ENCODE assay signal across 8 mouse cellular contexts in the genomic region with DNA sequence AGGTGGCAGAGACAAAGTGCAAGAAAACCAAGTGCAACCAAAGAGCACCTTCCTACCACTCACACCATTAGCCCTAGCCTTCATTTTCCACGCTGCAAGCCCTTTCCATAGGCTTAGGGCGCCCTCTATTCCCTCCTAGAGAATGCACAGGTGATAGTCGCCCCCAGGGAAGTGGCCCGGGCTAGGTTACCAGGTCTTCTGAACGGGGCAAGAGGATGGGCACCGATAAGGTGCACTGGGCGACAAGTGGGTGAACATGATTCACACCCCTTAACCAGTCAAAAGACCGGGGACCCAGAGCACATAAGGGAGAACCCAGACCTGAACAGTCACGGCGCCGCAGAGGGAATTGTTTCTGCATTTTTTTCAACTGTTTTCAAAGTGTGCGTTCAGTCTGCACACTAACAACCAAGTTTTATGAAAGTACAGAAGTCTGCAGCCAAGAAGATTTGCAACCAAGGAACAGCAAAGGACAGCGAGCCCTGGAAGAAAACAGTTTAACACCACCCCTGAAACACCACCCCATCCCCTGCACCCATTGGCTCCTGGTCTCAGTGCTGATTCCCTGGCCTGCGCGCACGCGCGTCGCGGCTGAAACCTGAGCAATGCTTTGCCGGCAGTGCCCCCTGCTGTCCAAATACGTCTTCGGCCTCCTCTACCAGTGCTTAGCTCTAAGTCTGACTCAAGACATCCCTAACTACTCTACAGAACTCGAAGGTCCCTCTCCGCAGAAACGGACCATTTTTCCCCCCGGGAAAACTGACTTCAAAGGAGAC. TPM values are rescaled to one million over a fixed set of nuclear protein-coding genes. Genes with fewer than 3 reads are reported as not detected.
A peak's percentile ranks its signal among the peaks of the same experiment; 100 is the strongest.
DNase-seq lines count a peak whose midpoint lies in the region; ATAC-seq and TF ChIP-seq lines count a peak whose summit lies in the region.

No protein-coding gene starts in this region.

- peak overlapping the region; percentile 69 for H3K9ac ChIP-seq in heart, embryonic 11.5 days (ENCODE audit: low read depth, low read length)
- peak overlapping the region; percentile 64 for H3K9ac ChIP-seq in kidney, embryonic 16.5 days (replicated peaks; ENCODE audit: low read length)
- peak overlapping the region; percentile 48 for H3K9ac ChIP-seq in liver, adult 2 months (ENCODE audit: low read depth, low read length)

- H3K27me3 ChIP-seq in heart, embryonic 11.5 days (ENCODE audit: control insufficient read depth, insufficient read depth, low read length): no peaks in the 10 kb centered on the region
- no peaks in the 10 kb centered on the region for H3K27me3 ChIP-seq in kidney, embryonic 16.5 days (ENCODE audit: insufficient read depth, low read length)
- H3K27me3 ChIP-seq in liver, adult 2 months (ENCODE audit: control insufficient read depth, insufficient read depth, low read length): no peaks in the 10 kb centered on the region
- peaks cover 14% of the 10 kb centered on the region for H3K27me3 ChIP-seq in myocyte (ENCODE audit: control insufficient read depth, insufficient read depth, insufficient read length)
- no peaks in the 10 kb centered on the region for H3K27me3 ChIP-seq in splenic B cell, adult 2 months (ENCODE audit: control insufficient read depth, insufficient read depth, low read length, poor library complexity, severe bottlenecking)

- peak; percentile 90 for ATAC-seq in heart, embryonic 11.5 days (replicated peaks; ENCODE audit: insufficient number of reproducible peaks, low FRiP score, low TSS enrichment)
- ATAC-seq in kidney, embryonic 16.5 days (ENCODE audit: low FRiP score, low TSS enrichment): peak; percentile 97

- no peaks in the 10 kb centered on the region for H3K36me3 ChIP-seq in heart, embryonic 11.5 days (ENCODE audit: control insufficient read depth, insufficient read depth, low read length)
- H3K36me3 ChIP-seq in kidney, embryonic 16.5 days (ENCODE audit: insufficient read depth, low read length): no peaks in the 10 kb centered on the region
- no peaks in the 10 kb centered on the region for H3K36me3 ChIP-seq in liver, adult 2 months (ENCODE audit: control insufficient read depth, insufficient read depth, low read length)
- H3K36me3 ChIP-seq in myocyte (ENCODE audit: control insufficient read depth, insufficient read depth): no peaks in the 10 kb centered on the region
- no peaks in the 10 kb centered on the region for H3K36me3 ChIP-seq in splenic B cell, adult 2 months (ENCODE audit: control insufficient read depth, insufficient read depth, low read length, poor library complexity, severe bottlenecking)

- no peak overlapping the region for H3ac ChIP-seq in myocyte (ENCODE audit: control insufficient read depth, insufficient read length)

- peak overlapping the region; percentile 88 for H3K4me2 ChIP-seq in heart, embryonic 11.5 days
- H3K4me2 ChIP-seq in kidney, embryonic 16.5 days (replicated peaks; ENCODE audit: low read depth, low read length): peak overlapping the region; percentile 74
- H3K4me2 ChIP-seq in myocyte (ENCODE audit: low read depth): peak overlapping the region; percentile 96

- TF ChIP-seq CTCF in bone marrow macrophage, adult 2 months (IDR thresholded peaks at IDR 0.05; ENCODE audit: low read depth, low read length): peak; percentile 68
- peak; percentile 96 for TF ChIP-seq CTCF in embryonic fibroblast, embryonic 13.5 days (IDR thresholded peaks at IDR 0.05; ENCODE audit: borderline replicate concordance, insufficient read depth, low read length)
- TF ChIP-seq CTCF in liver, adult 2 months (IDR thresholded peaks at IDR 0.05; ENCODE audit: low read depth, low read length): peak; percentile 96

- H3K9me3 ChIP-seq in heart, embryonic 11.5 days (replicated peaks; ENCODE audit: control insufficient read depth, low read length): no peaks in the 10 kb centered on the region
- no peaks in the 10 kb centered on the region for H3K9me3 ChIP-seq in kidney, embryonic 16.5 days (ENCODE audit: low read length)

- DNase-seq in A20 (ENCODE audit: low read depth, low spot score): peak; percentile 95
- DNase-seq in liver, adult 2 months (ENCODE audit: extremely low read depth, low read depth, low spot score): peak; percentile 73
- DNase-seq in splenic B cell, adult 2 months (ENCODE audit: low read depth, low spot score): peak; percentile 95

- 1% methylated on average over 27 of the region's 27 CpGs for WGBS in heart, embryonic 11.5 days (ENCODE audit: insufficient replicate concordance)
- WGBS in kidney, embryonic 16.5 days: under 1% methylated on average over 27 of the region's 27 CpGs
- WGBS in liver, adult 2 months: 1% methylated on average over 27 of the region's 27 CpGs

- no peak for TF ChIP-seq POLR2A in bone marrow macrophage, adult 2 months (IDR thresholded peaks at IDR 0.05; ENCODE audit: borderline replicate concordance, low read depth, low read length)
- TF ChIP-seq POLR2A in embryonic fibroblast, embryonic 13.5 days (IDR thresholded peaks at IDR 0.05; ENCODE audit: low read depth, low read length): peak; percentile 74
- TF ChIP-seq POLR2A in liver, adult 2 months (IDR thresholded peaks at IDR 0.05; ENCODE audit: extremely low read depth, insufficient read depth, low read length): no peak
- TF ChIP-seq POLR2A in myocyte (IDR thresholded peaks at IDR 0.05; ENCODE audit: insufficient read length, low read depth): peak; percentile 19

- H3K27ac ChIP-seq in bone marrow macrophage, adult 2 months (ENCODE audit: insufficient read depth, low read depth, low read length): no peak overlapping the region
- H3K27ac ChIP-seq in embryonic fibroblast, embryonic 13.5 days (ENCODE audit: insufficient read depth, low read length): no peak overlapping the region
- no peak overlapping the region; the same call in 1 of the 2 replicates for H3K27ac ChIP-seq in heart, embryonic 11.5 days (ENCODE audit: low read depth, low read length)
- H3K27ac ChIP-seq in kidney, embryonic 16.5 days (ENCODE audit: low read length): peak overlapping the region; percentile 50; the same call in 1 of the 2 replicates
- no peak overlapping the region for H3K27ac ChIP-seq in liver, adult 2 months (replicated peaks; ENCODE audit: insufficient read depth, low read depth, low read length)

- H3K4me1 ChIP-seq in bone marrow macrophage, adult 2 months (ENCODE audit: control insufficient read depth, insufficient read depth, low read length): no peaks in the 10 kb centered on the region
- no peaks in the 10 kb centered on the region for H3K4me1 ChIP-seq in embryonic fibroblast, embryonic 13.5 days (ENCODE audit: control insufficient read depth, insufficient read depth, low read length)
- no peaks in the 10 kb centered on the region for H3K4me1 ChIP-seq in heart, embryonic 11.5 days (ENCODE audit: control insufficient read depth, insufficient read depth, low read length)
- no peaks in the 10 kb centered on the region for H3K4me1 ChIP-seq in kidney, embryonic 16.5 days (ENCODE audit: insufficient read depth, low read length)
- H3K4me1 ChIP-seq in liver, adult 2 months (ENCODE audit: control insufficient read depth, insufficient read depth, low read length): no peaks in the 10 kb centered on the region

- peak overlapping the region; percentile 53 for H3K4me3 ChIP-seq in bone marrow macrophage, adult 2 months (ENCODE audit: insufficient read depth, low read length)
- peak overlapping the region; percentile 55 for H3K4me3 ChIP-seq in embryonic fibroblast, embryonic 13.5 days (ENCODE audit: insufficient read depth, low read length)
- H3K4me3 ChIP-seq in heart, embryonic 11.5 days (ENCODE audit: low read depth, low read length): peak overlapping the region; percentile 57
- H3K4me3 ChIP-seq in kidney, embryonic 16.5 days (ENCODE audit: low read length): peak overlapping the region; percentile 52
- peak overlapping the region; percentile 37 for H3K4me3 ChIP-seq in liver, adult 2 months (ENCODE audit: insufficient read depth, low read depth, low read length)
- H3K4me3 ChIP-seq in myocyte: peak overlapping the region; percentile 17

- no peaks in the 10 kb centered on the region for H3K79me2 ChIP-seq in liver, adult 2 months (ENCODE audit: control insufficient read depth, insufficient read depth, low read length)
- H3K79me2 ChIP-seq in myocyte (ENCODE audit: control insufficient read depth, insufficient read depth): no peaks in the 10 kb centered on the region

TF ChIP-seq in myocyte, 11 proteins besides CTCF, POLR2A, EP300 and RAD21:
- TF ChIP-seq E2F4 (IDR thresholded peaks at IDR 0.05; ENCODE audit: insufficient read depth) (no peak), MYOG (IDR thresholded peaks at IDR 0.05; ENCODE audit: control insufficient read depth in 1 of 3, insufficient read depth in 1 of 3, insufficient read length in 2 of 3, low read depth in 2 of 3) (peak in 1 of 3 experiments; percentile 12)

RNA-seq across cellular contexts. Expression of a gene that starts 24.7 kb away (rescaled TPM):
- polyA plus RNA-seq in bone marrow macrophage, adult 2 months (2012; ENCODE audit: insufficient read depth, insufficient read length, missing spikeins): 76.5 and 84.6 TPM in 2 replicates
- 241 and 272 TPM in 2 replicates for polyA plus RNA-seq in embryonic fibroblast, embryonic 13.5 days (2011; ENCODE audit: insufficient read length, low read depth, missing spikeins)
- polyA plus RNA-seq in heart, embryonic 11.5 days (2014; fragmentation: Nextera tagmentation; extraction: Ambion mirVana): 162 and 186 TPM in 2 replicates
- polyA plus RNA-seq in kidney, embryonic 16.5 days (2015; fragmentation: Nextera tagmentation; extraction: Ambion mirVana): 172 and 186 TPM in 2 replicates
- total RNA-seq in liver, adult 2 months (2014; rRNA removed): 1,118 and 1,626 TPM in 2 replicates
- polyA plus RNA-seq in liver, adult 2 months (2012; rRNA removed): 1,069 and 1,820 TPM in 2 replicates
- polyA plus RNA-seq in myocyte (2012; fragmentation: generic; extraction: Trizol): 49.5 TPM

RNA-seq across cellular contexts. Expression of a gene that starts 47.9 kb away (rescaled TPM):
- polyA plus RNA-seq in bone marrow macrophage, adult 2 months (2012; ENCODE audit: insufficient read depth, insufficient read length, missing spikeins): not detected in 2 replicates
- not detected in 2 replicates for polyA plus RNA-seq in embryonic fibroblast, embryonic 13.5 days (2011; ENCODE audit: insufficient read length, low read depth, missing spikeins)
- 0.04 TPM in 1 of 2 replicates, not detected in the other for polyA plus RNA-seq in heart, embryonic 11.5 days (2014; fragmentation: Nextera tagmentation; extraction: Ambion mirVana)
- polyA plus RNA-seq in kidney, embryonic 16.5 days (2015; fragmentation: Nextera tagmentation; extraction: Ambion mirVana): not detected in 2 replicates
- total RNA-seq in liver, adult 2 months (2014; rRNA removed): not detected in 2 replicates
- polyA plus RNA-seq in liver, adult 2 months (2012; rRNA removed): 0.04 TPM in 1 of 2 replicates, not detected in the other
- not detected for polyA plus RNA-seq in myocyte (2012; fragmentation: generic; extraction: Trizol)

RNA-seq across cellular contexts. Expression of a gene that starts 58.9 kb away (rescaled TPM):
- 14.3 and 14.8 TPM in 2 replicates for polyA plus RNA-seq in bone marrow macrophage, adult 2 months (2012; ENCODE audit: insufficient read depth, insufficient read length, missing spikeins)
- polyA plus RNA-seq in embryonic fibroblast, embryonic 13.5 days (2011; ENCODE audit: insufficient read length, low read depth, missing spikeins): 5.0 and 6.5 TPM in 2 replicates
- polyA plus RNA-seq in heart, embryonic 11.5 days (2014; fragmentation: Nextera tagmentation; extraction: Ambion mirVana): 21.2 and 21.9 TPM in 2 replicates
- 23.1 and 24.3 TPM in 2 replicates for polyA plus RNA-seq in kidney, embryonic 16.5 days (2015; fragmentation: Nextera tagmentation; extraction: Ambion mirVana)
- total RNA-seq in liver, adult 2 months (2014; rRNA removed): 55.4 and 60.2 TPM in 2 replicates
- polyA plus RNA-seq in liver, adult 2 months (2012; rRNA removed): 137 and 166 TPM in 2 replicates
- polyA plus RNA-seq in myocyte (2012; fragmentation: generic; extraction: Trizol): 4.7 TPM

Comparison
In these comparisons a context has a peak if more than half of its experiments do, and no peak if none do; other contexts are left out.
1. POLR2A ChIP-seq: peak in embryonic fibroblast, embryonic 13.5 days (single experiment) and myocyte (single experiment); none in bone marrow macrophage, adult 2 months (single experiment) and liver, adult 2 months (single experiment).
2. Peak in every context shown above with its lines, with median percentiles within 50 percentile points of each other: DNase-seq, H3K4me3 ChIP-seq, CTCF ChIP-seq, H3K4me2 ChIP-seq and H3K9ac ChIP-seq.